Mouse (Mus musculus): ENCODE data around the gene Haus6. TPM values are rescaled to one million over a fixed set of nuclear protein-coding genes. Genes with fewer than 3 reads are reported as not detected.
"Not testable (repeated sequence)": the region's sequence is repeated elsewhere in the genome, so short reads cannot be mapped to it uniquely, and the experiment has no call there.

Haus6 gene
- 16.7 and 18.7 TPM in 2 replicates for polyA plus RNA-seq (2014; fragmentation: Nextera tagmentation; extraction: Ambion mirVana)

- peak within 1 kb of the TSS; percentile 74 for H3K9ac ChIP-seq (replicated peaks; ENCODE audit: low read depth, low read length)
- peak within 1 kb of the TSS; percentile 75 for H3K4me2 ChIP-seq (replicated peaks; ENCODE audit: low read depth, low read length)
- no peaks in the 10 kb centered on the region for H3K9me3 ChIP-seq (ENCODE audit: control insufficient read depth, low read depth, low read length)
- no peaks in the 10 kb centered on the region for H3K27me3 ChIP-seq (ENCODE audit: control insufficient read depth, insufficient read depth, low read length)
- H3K4me1 ChIP-seq (ENCODE audit: control insufficient read depth, insufficient read depth, low read length) = peaks cover 5% of the 10 kb centered on the region
- ATAC-seq (ENCODE audit: insufficient number of reproducible peaks, insufficient read depth, low FRiP score, low read depth) = peak; percentile 100
- peak within 1 kb of the TSS; percentile 91 for H3K4me3 ChIP-seq (ENCODE audit: low read depth, low read length)
- peak within 1 kb of the TSS; percentile 76 for H3K27ac ChIP-seq (ENCODE audit: low read length)
- H3K36me3 ChIP-seq (ENCODE audit: control insufficient read depth, insufficient read depth, low read length) = no peaks in the 10 kb centered on the region
- WGBS = under 1% methylated on average over 59 of the region's 59 CpGs
These were observed at the start of gene Haus6 for GRCm38 (mm10) chr4:86611524-86612288. TSS of gene Haus6 (minus strand) at chr4:86612055.

- Histone ChIP-seq H3K27ac (ENCODE audit: low read length) (no peak overlapping the region), H3K4me1 (ENCODE audit: control insufficient read depth, insufficient read depth, low read length) (no peaks in the 10 kb centered on the region), H3K36me3 (ENCODE audit: control insufficient read depth, insufficient read depth, low read length) (peaks cover 46% of the 10 kb centered on the region), H3K4me3 (ENCODE audit: low read depth, low read length) (no peak overlapping the region), H3K9me3 (ENCODE audit: control insufficient read depth, low read depth, low read length) (no peaks in the 10 kb centered on the region), H3K4me2 (replicated peaks; ENCODE audit: low read depth, low read length) (no peak overlapping the region), H3K9ac (replicated peaks; ENCODE audit: low read depth, low read length) (no peak overlapping the region), H3K27me3 (ENCODE audit: control insufficient read depth, insufficient read depth, low read length) (no peaks in the 10 kb centered on the region)
- WGBS = 95% methylated on average over 12 of the region's 12 CpGs
- no peak for ATAC-seq (ENCODE audit: insufficient number of reproducible peaks, insufficient read depth, low FRiP score, low read depth)
These were observed 45.3 kb upstream of the Haus6 start for GRCm38 (mm10) chr4:86657176-86657575.

GRCm38 (mm10) chr4:86656410-86656809, 44.6 kb upstream of the Haus6 start:
- peaks cover 40% of the 10 kb centered on the region for H3K36me3 ChIP-seq (ENCODE audit: control insufficient read depth, insufficient read depth, low read length)
- ATAC-seq (ENCODE audit: insufficient number of reproducible peaks, insufficient read depth, low FRiP score, low read depth); H3K9me3 ChIP-seq (ENCODE audit: control insufficient read depth, low read depth, low read length); H3K4me2 ChIP-seq (replicated peaks; ENCODE audit: low read depth, low read length); H3K4me3 ChIP-seq (ENCODE audit: low read depth, low read length); H3K27ac ChIP-seq (ENCODE audit: low read length); H3K27me3 ChIP-seq (ENCODE audit: control insufficient read depth, insufficient read depth, low read length); H3K9ac ChIP-seq (replicated peaks; ENCODE audit: low read depth, low read length); H3K4me1 ChIP-seq (ENCODE audit: control insufficient read depth, insufficient read depth, low read length): not testable (repeated sequence)
- 92% methylated on average over 8 of the region's 8 CpGs for WGBS

GRCm38 (mm10) chr4:86651686-86652384, 40.0 kb upstream of the Haus6 start:
- no peak overlapping the region for H3K4me2 ChIP-seq (replicated peaks; ENCODE audit: low read depth, low read length)
- H3K4me3 ChIP-seq (ENCODE audit: low read depth, low read length) = no peak overlapping the region
- H3K27ac ChIP-seq (ENCODE audit: low read length) = no peak overlapping the region
- WGBS = 71% methylated on average over 10 of the region's 10 CpGs
- H3K36me3 ChIP-seq (ENCODE audit: control insufficient read depth, insufficient read depth, low read length) = peaks cover 6% of the 10 kb centered on the region
- no peaks in the 10 kb centered on the region for H3K27me3 ChIP-seq (ENCODE audit: control insufficient read depth, insufficient read depth, low read length)
- no peaks in the 10 kb centered on the region for H3K4me1 ChIP-seq (ENCODE audit: control insufficient read depth, insufficient read depth, low read length)
- no peaks in the 10 kb centered on the region for H3K9me3 ChIP-seq (ENCODE audit: control insufficient read depth, low read depth, low read length)
- no peak overlapping the region for H3K9ac ChIP-seq (replicated peaks; ENCODE audit: low read depth, low read length)
- no peak for ATAC-seq (ENCODE audit: insufficient number of reproducible peaks, insufficient read depth, low FRiP score, low read depth)

GRCm38 (mm10) chr4:86648394-86648793, 36.5 kb upstream of the Haus6 start:
- not testable (repeated sequence) for H3K27ac ChIP-seq (ENCODE audit: low read length); H3K4me1 ChIP-seq (ENCODE audit: control insufficient read depth, insufficient read depth, low read length); H3K9me3 ChIP-seq (ENCODE audit: control insufficient read depth, low read depth, low read length); H3K4me3 ChIP-seq (ENCODE audit: low read depth, low read length); ATAC-seq (ENCODE audit: insufficient number of reproducible peaks, insufficient read depth, low FRiP score, low read depth); H3K27me3 ChIP-seq (ENCODE audit: control insufficient read depth, insufficient read depth, low read length); H3K4me2 ChIP-seq (replicated peaks; ENCODE audit: low read depth, low read length); H3K36me3 ChIP-seq (ENCODE audit: control insufficient read depth, insufficient read depth, low read length); H3K9ac ChIP-seq (replicated peaks; ENCODE audit: low read depth, low read length)
- WGBS = 90% methylated on average over 10 of the region's 13 CpGs

- H3K9me3 ChIP-seq (ENCODE audit: control insufficient read depth, low read depth, low read length); H3K4me2 ChIP-seq (replicated peaks; ENCODE audit: low read depth, low read length); H3K9ac ChIP-seq (replicated peaks; ENCODE audit: low read depth, low read length); H3K27ac ChIP-seq (ENCODE audit: low read length); H3K4me1 ChIP-seq (ENCODE audit: control insufficient read depth, insufficient read depth, low read length); ATAC-seq (ENCODE audit: insufficient number of reproducible peaks, insufficient read depth, low FRiP score, low read depth); H3K4me3 ChIP-seq (ENCODE audit: low read depth, low read length); H3K36me3 ChIP-seq (ENCODE audit: control insufficient read depth, insufficient read depth, low read length); H3K27me3 ChIP-seq (ENCODE audit: control insufficient read depth, insufficient read depth, low read length): not testable (repeated sequence)
- WGBS = 84% methylated on average over 9 of the region's 9 CpGs
These were observed 25.7 kb upstream of the Haus6 start for GRCm38 (mm10) chr4:86637561-86637960.

GRCm38 (mm10) chr4:86634873-86635272, 23.0 kb upstream of the Haus6 start:
- H3K9ac ChIP-seq (replicated peaks; ENCODE audit: low read depth, low read length); H3K27me3 ChIP-seq (ENCODE audit: control insufficient read depth, insufficient read depth, low read length); H3K4me2 ChIP-seq (replicated peaks; ENCODE audit: low read depth, low read length); H3K36me3 ChIP-seq (ENCODE audit: control insufficient read depth, insufficient read depth, low read length); H3K9me3 ChIP-seq (ENCODE audit: control insufficient read depth, low read depth, low read length); H3K4me1 ChIP-seq (ENCODE audit: control insufficient read depth, insufficient read depth, low read length); H3K27ac ChIP-seq (ENCODE audit: low read length); H3K4me3 ChIP-seq (ENCODE audit: low read depth, low read length): not testable (repeated sequence)
- ATAC-seq (ENCODE audit: insufficient number of reproducible peaks, insufficient read depth, low FRiP score, low read depth) = peak; percentile 85; the same call in 1 of the 2 replicates

GRCm38 (mm10) chr4:86634312-86634711, 22.5 kb upstream of the Haus6 start:
- not testable (repeated sequence) for H3K4me1 ChIP-seq (ENCODE audit: control insufficient read depth, insufficient read depth, low read length); H3K4me2 ChIP-seq (replicated peaks; ENCODE audit: low read depth, low read length); H3K9ac ChIP-seq (replicated peaks; ENCODE audit: low read depth, low read length); H3K9me3 ChIP-seq (ENCODE audit: control insufficient read depth, low read depth, low read length); H3K27ac ChIP-seq (ENCODE audit: low read length); H3K4me3 ChIP-seq (ENCODE audit: low read depth, low read length); H3K36me3 ChIP-seq (ENCODE audit: control insufficient read depth, insufficient read depth, low read length); ATAC-seq (ENCODE audit: insufficient number of reproducible peaks, insufficient read depth, low FRiP score, low read depth); H3K27me3 ChIP-seq (ENCODE audit: control insufficient read depth, insufficient read depth, low read length)
